Mouse (Mus musculus) Patski (cell line): ENCODE measurements at regions not wholly inside any gene's neighbourhood (a gene's known extent, or its start where the extent isn't known, plus 50 kb on each side); places are given as distances from the start of the nearest gene placed in this dataset.

Experiments used
- ATAC-seq: fragments of 100-300 bp; one replicate; pipeline ENCODE4 v1.8.0; 2021
- CTCF ChIA-PET: fragments of 350-600 bp; sonication (Branson Sonifier 250); formaldehyde crosslinking; loops from one replicate; lab custom pipeline; 2022; ENCODE audit warnings: inconsistent platforms; lab: Charles Lee
- POLR2A ChIA-PET: fragments of 350-600 bp; sonication (Branson Sonifier 250); formaldehyde crosslinking; loops from one replicate; lab custom pipeline; 2022; ENCODE audit warnings: antibody characterized with exemption, inconsistent platforms; lab: Charles Lee
- DNase-seq: peaks from one replicate; pipeline ENCODE4 v3.0.0-alpha.2; 2011; ENCODE audit warnings: low read depth, low spot score
- H3K27me3 ChIP-seq: fragments of 371-371 bp; one replicate; pipeline ENCODE4 v1.5.1; 2021
- CTCF ChIP-seq: fragments of 100-300 bp; IDR thresholded peaks from one replicate; pipeline ENCODE4 v1.5.1; 2021
- in situ Hi-C: fragments of 300-500 bp; cut with MboI; formaldehyde crosslinking; loops from 3 replicates; pipeline ENCODE4 v1.11.1; 2018; ENCODE audit warnings: low pct_unique_long_range_greater_than_20kb, mixed read lengths

- ATAC-seq (no peak), DNase-seq (no peak)
- in situ Hi-C loops: no loop called here
- peaks cover 33% of the 10 kb centered on the region for H3K27me3 ChIP-seq
- ChIA-PET CTCF (no interaction called here), POLR2A (interaction anchor here (0.6 kb wide), 1 partner anchor 15 kb away, joined by 5 read pairs; no protein-coding TSS in a partner anchor)
- TF ChIP-seq CTCF: no peak
Observed at GRCm38 (mm10) chrX:58093245-58093644, 70.7 kb downstream of the Zic3 start.

GRCm38 (mm10) chrX:58117761-58118426 lies 95.4 kb downstream of the Zic3 start:
- ATAC-seq (no peak), DNase-seq (no peak)
- no peak for TF ChIP-seq CTCF
- in situ Hi-C loops: no loop called here
- CTCF ChIA-PET: no interaction called here
- peaks cover 39% of the 10 kb centered on the region for H3K27me3 ChIP-seq
- POLR2A ChIA-PET: no interaction called here

GRCm38 (mm10) chrX:58155371-58156124 lies 133.0 kb downstream of the Zic3 start:
- ChIA-PET POLR2A (no interaction called here), CTCF (interaction anchor here (1.1 kb wide), 1 partner anchor 20 kb away, joined by 3 read pairs; no protein-coding TSS in a partner anchor)
- H3K27me3 ChIP-seq: peaks cover 26% of the 10 kb centered on the region
- in situ Hi-C loops: no loop called here
- ATAC-seq: no peak
- TF ChIP-seq CTCF: no peak
- no peak for DNase-seq

- DNase-seq: no peak
- POLR2A ChIA-PET: no interaction called here
- peaks cover 21% of the 10 kb centered on the region for H3K27me3 ChIP-seq
- in situ Hi-C loops: no loop called here
- CTCF ChIA-PET: interaction anchor here (0.6 kb wide), 1 partner anchor 13 kb away, joined by 3 read pairs; no protein-coding TSS in a partner anchor
- no peak for ATAC-seq
- no peak for TF ChIP-seq CTCF
Observed at GRCm38 (mm10) chrX:58157361-58157760, 134.9 kb downstream of the Zic3 start.

DNA sequence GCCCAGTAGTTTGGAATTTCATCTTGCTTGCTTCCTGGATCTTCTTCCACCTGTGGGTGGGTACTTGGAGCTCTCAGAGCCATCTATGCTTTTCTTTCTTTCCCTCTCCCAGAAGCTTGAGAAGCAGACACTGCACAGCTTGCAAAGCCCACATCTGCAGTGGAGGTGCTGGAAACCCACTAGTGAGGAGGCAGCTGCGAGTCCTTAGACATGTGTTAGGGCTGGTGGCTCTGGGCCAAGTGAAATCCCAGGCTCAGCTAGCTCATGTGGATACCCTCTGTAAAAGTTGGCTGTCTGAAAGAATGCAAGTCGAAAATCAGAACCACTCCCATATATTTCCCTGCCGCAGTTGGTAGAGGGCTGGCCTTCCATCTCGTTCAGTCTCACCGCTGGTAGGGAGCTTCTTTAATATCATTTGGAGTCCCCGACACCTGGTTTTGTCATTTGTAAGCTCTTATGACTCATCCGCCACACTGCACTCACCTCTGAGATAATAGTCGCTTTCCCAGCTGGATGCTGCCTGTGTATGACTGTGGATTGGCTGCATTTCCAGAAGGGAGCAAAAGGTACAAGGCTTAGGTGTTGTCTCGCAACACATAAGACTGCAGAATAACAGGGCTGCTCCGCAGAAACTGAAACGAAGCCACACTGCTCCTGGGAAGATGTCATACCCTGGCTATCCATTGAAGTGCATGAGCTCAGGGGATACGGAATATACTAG lies 143.8 kb downstream of the Zic3 start:
- DNase-seq: no peak
- CTCF ChIA-PET: no interaction called here
- no peak for TF ChIP-seq CTCF
- ATAC-seq: no peak
- in situ Hi-C loops: no loop called here
- POLR2A ChIA-PET: no interaction called here
- peaks cover 11% of the 10 kb centered on the region for H3K27me3 ChIP-seq

DNA sequence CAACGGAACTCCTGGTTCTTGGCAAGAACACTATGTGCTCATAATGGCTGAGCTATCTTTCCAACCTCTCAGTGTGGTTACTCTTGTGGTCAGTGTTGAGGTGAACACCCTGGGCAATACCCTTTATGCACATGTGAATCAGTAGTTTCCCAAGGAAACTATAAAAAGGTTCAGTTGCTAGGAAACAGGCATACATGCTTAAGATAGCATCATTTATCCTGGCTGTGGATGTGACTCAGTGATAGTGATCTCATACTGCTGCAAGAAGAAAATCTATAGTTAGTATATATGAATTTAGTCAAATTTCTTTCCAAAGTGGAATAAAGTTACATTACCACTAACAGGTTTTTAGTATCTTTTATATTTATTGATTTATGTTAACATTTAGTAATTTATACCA lies 151.8 kb downstream of the Zic3 start:
- POLR2A ChIA-PET: no interaction called here
- H3K27me3 ChIP-seq: peaks cover 15% of the 10 kb centered on the region
- DNase-seq: no peak
- ATAC-seq: no peak
- CTCF ChIA-PET: no interaction called here
- in situ Hi-C loops: no loop called here
- no peak for TF ChIP-seq CTCF
